Comparison of ENCODE assay signal across 8 mouse cellular contexts in the genomic region with DNA sequence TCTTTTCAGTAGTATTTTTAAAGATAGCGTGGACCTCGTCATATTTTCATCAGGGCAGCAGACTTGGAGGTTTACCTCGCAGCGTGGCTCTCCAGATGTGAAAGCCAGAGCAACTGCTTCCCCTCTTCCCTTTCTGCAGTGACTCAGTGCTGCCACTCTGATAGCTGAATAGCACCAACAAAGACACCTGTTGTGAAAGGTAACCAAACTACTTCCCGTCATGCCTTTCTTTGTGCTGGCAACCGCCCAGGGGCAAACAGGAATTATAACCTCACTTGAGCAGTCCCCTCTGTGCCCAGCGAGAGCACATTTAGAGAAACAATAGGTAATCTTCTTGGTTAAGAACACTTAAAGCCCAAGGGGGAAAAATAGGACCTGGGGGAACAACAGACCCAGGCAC.
A peak's percentile ranks its signal among the peaks of the same experiment; 100 is the strongest.
DNase-seq lines count a peak whose midpoint lies in the region; ATAC-seq and TF ChIP-seq lines count a peak whose summit lies in the region.

No protein-coding gene starts in this region.

- H3K4me2 ChIP-seq in heart, embryonic 16.5 days (ENCODE audit: low read depth, low read length), result peak overlapping the region; percentile 29
- H3K4me2 ChIP-seq in liver, embryonic 14.5 days (ENCODE audit: low read depth), result peak overlapping the region; percentile 53
- no peak overlapping the region for H3K4me2 ChIP-seq in neural tube, embryonic 15.5 days

- H3K4me3 ChIP-seq in heart, embryonic 16.5 days (ENCODE audit: low read length), result peak overlapping the region; percentile 15; the same call in 1 of the 2 replicates
- H3K4me3 ChIP-seq in heart, embryonic 10.5 days, result no peak overlapping the region
- H3K4me3 ChIP-seq in liver, embryonic 14.5 days (ENCODE audit: insufficient read depth in 1 of 2, low read depth in 2 of 2, low read length in 2 of 2), result peak overlapping the region in 1 of 2 experiments; percentile 25; a peak in 2 of 4 replicates
- H3K4me3 ChIP-seq in neural tube, embryonic 15.5 days (replicated peaks), result no peak overlapping the region

- no peak for DNase-seq in heart, embryonic 10.5 days (ENCODE audit: low spot score)
- peak; percentile 63 for DNase-seq in fat pad, adult 2 months (ENCODE audit: extremely low read depth, low read depth, low spot score)
- DNase-seq in liver, embryonic 14.5 days (ENCODE audit: low read depth in 3 of 3, low spot score in 3 of 3), result no peak
- peak; percentile 77 to 81 for DNase-seq in spleen, postnatal 36 days (ENCODE audit: low spot score in 2 of 2)
- no peak for DNase-seq in embryo, embryonic 9.5 days (ENCODE audit: extremely low spot score)
- DNase-seq in left cerebral cortex, adult 11 months (ENCODE audit: low spot score), result no peak

- peaks cover 18% of the 10 kb centered on the region for H3K4me1 ChIP-seq in heart, embryonic 16.5 days (ENCODE audit: control insufficient read depth, insufficient read depth, low read length)
- peaks cover 18% of the 10 kb centered on the region for H3K4me1 ChIP-seq in heart, embryonic 10.5 days
- peaks cover 15 to 38% of the 10 kb centered on the region in 2 experiments for H3K4me1 ChIP-seq in liver, embryonic 14.5 days (replicated peaks; ENCODE audit: control insufficient read depth in 2 of 2, insufficient read depth in 2 of 2, low read length in 1 of 2)
- no peaks in the 10 kb centered on the region for H3K4me1 ChIP-seq in neural tube, embryonic 15.5 days

- H3K27me3 ChIP-seq in heart, embryonic 16.5 days (ENCODE audit: control insufficient read depth, insufficient read depth, low read length), result no peaks in the 10 kb centered on the region
- H3K27me3 ChIP-seq in heart, embryonic 10.5 days (ENCODE audit: insufficient read depth, poor library complexity, severe bottlenecking), result no peaks in the 10 kb centered on the region
- no peaks in the 10 kb centered on the region for H3K27me3 ChIP-seq in liver, embryonic 14.5 days (ENCODE audit: control insufficient read depth, insufficient read depth, low read length)
- no peaks in the 10 kb centered on the region for H3K27me3 ChIP-seq in neural tube, embryonic 15.5 days (replicated peaks)

- no peak; the same call in 1 of the 2 replicates for TF ChIP-seq CTCF in liver, embryonic 14.5 days (IDR thresholded peaks at IDR 0.05; ENCODE audit: low read depth)

- TF ChIP-seq EP300 in liver, embryonic 14.5 days (IDR thresholded peaks at IDR 0.05; ENCODE audit: low read depth), result no peak

- WGBS in heart, embryonic 16.5 days, result 27% methylated on average over 7 of the region's 7 CpGs
- WGBS in heart, embryonic 10.5 days, result 30% methylated on average over 7 of the region's 7 CpGs
- 21% methylated on average over 7 of the region's 7 CpGs for WGBS in liver, embryonic 14.5 days (ENCODE audit: insufficient replicate concordance)
- 23% methylated on average over 7 of the region's 7 CpGs for WGBS in neural tube, embryonic 15.5 days

- no peaks in the 10 kb centered on the region for H3K36me3 ChIP-seq in heart, embryonic 16.5 days (ENCODE audit: control insufficient read depth, insufficient read depth)
- no peaks in the 10 kb centered on the region for H3K36me3 ChIP-seq in heart, embryonic 10.5 days
- H3K36me3 ChIP-seq in liver, embryonic 14.5 days (replicated peaks; ENCODE audit: control insufficient read depth, insufficient read depth, low read depth), result no peaks in the 10 kb centered on the region
- H3K36me3 ChIP-seq in neural tube, embryonic 15.5 days, result no peaks in the 10 kb centered on the region

- no peaks in the 10 kb centered on the region for H3K9me3 ChIP-seq in heart, embryonic 16.5 days (replicated peaks; ENCODE audit: control insufficient read depth, low read length)
- H3K9me3 ChIP-seq in heart, embryonic 10.5 days, result no peaks in the 10 kb centered on the region
- no peaks in the 10 kb centered on the region for H3K9me3 ChIP-seq in liver, embryonic 14.5 days (ENCODE audit: control insufficient read depth, low read length)
- no peaks in the 10 kb centered on the region for H3K9me3 ChIP-seq in neural tube, embryonic 15.5 days (replicated peaks)

- ATAC-seq in heart, embryonic 16.5 days (replicated peaks; ENCODE audit: extremely low read depth, insufficient read depth, low FRiP score), result no peak
- no peak for ATAC-seq in liver, embryonic 14.5 days (ENCODE audit: insufficient read depth)
- ATAC-seq in neural tube, embryonic 15.5 days (ENCODE audit: low FRiP score), result no peak

- H3K27ac ChIP-seq in heart, embryonic 16.5 days (ENCODE audit: low read length), result no peak overlapping the region
- H3K27ac ChIP-seq in heart, embryonic 10.5 days, result no peak overlapping the region
- no peak overlapping the region for H3K27ac ChIP-seq in liver, embryonic 14.5 days
- H3K27ac ChIP-seq in neural tube, embryonic 15.5 days (replicated peaks), result no peak overlapping the region

- H3K9ac ChIP-seq in heart, embryonic 16.5 days (ENCODE audit: low read length), result no peak overlapping the region
- no peak overlapping the region for H3K9ac ChIP-seq in liver, embryonic 14.5 days (replicated peaks)
- no peak overlapping the region for H3K9ac ChIP-seq in neural tube, embryonic 15.5 days (replicated peaks)

Comparison
In these comparisons a context has a peak if more than half of its experiments do, and no peak if none do; other contexts are left out.
1. DNase-seq: peak in fat pad, adult 2 months (single experiment) and spleen, postnatal 36 days (2 of 2); none in heart, embryonic 10.5 days (single experiment), liver, embryonic 14.5 days (0 of 3), embryo, embryonic 9.5 days (single experiment) and left cerebral cortex, adult 11 months (single experiment).